Mouse (Mus musculus): ENCODE measurements at regions not wholly inside any gene's neighbourhood (a gene's known extent, or its start where the extent isn't known, plus 50 kb on each side); places are given as distances from the start of the nearest gene placed in this dataset.

DNA sequence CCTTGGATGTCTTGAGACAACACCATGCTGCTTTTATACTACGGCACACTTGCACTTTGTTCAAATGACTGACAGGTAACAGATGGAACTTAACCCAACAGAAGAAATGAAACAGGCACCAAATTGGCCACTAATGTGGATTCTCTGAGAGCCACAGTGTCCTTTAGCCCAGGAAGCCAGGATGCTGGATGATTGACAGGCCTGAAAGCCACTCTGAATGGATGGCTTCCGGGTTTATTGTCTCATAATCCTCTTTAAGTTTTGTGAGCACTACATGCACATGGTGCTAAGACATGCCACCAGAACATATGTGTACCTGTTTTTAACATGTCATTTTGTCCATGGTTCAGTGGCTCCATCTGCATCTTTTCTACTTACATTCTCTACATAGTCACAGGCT, 152.7 kb downstream of the Drd1 start:
- no peak for DNase-seq (ENCODE audit: low spot score)

DNA sequence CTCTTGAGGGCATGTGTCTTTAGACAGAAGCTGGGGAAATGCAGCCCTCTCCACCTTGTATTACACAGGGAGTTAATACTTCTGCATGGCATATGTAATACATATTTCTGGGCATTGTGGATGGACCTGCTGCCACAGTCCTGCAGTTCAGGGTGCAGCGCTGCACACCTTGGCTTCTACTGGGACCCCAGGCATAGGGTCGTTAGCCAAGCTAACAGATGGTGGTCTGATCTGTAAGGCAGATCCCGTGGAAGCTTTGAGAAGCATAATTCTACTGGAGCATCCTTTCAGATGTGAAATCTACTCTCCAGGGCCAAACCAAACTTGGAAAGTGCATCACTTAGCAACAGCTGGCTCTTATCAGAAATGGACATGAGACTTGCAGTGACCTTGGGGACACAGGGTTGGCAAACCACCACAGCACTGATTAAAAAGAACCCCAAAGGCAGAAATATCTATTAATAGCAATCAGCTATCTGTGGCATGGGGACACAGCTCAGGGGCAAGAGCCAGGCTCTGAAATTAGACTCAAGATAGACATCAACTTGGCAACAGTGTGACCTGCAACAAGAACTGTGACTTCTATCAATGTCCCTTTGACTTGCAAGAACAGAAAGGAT, 155.0 kb downstream of the Drd1 start:
- no peak for DNase-seq (ENCODE audit: low spot score)

DNA sequence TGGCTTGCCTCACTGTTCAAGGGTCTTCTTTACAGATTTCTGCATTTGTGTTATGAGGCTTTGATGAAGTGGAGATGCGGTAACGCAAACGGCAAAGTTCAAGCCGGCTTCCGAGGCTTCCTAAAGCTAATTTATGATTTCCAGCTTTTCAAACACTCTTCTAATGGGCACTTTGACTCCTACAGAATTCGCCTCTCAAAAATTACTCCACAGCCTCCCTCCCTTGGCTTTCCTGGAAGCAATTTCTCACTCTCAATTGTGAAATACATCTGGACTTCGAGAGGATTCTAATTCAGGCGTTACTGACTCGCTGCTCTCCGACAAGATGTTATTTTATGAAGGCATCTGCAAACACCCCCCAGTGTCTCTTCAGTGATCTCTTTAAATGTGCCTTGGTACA, 157.2 kb downstream of the Drd1 start:
- DNase-seq (ENCODE audit: low spot score) = no peak

DNA sequence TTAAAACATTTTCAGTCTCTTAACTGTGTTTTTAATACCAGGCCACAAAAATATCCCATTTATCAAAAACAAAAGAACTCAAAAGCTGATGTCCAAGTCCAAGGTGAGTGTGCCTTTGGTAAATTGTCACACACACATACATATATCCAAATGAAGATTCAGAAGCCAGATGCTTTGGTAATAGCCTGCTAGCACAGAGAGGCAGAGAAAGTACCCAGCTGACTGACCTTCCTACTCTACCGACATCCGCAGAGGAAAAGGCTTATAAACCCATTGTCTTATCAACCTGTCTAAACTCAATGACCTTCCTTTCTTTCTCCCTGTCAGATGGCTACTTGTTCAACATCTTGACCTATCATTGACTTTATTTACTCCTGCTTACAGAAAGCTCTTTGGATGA, 158.3 kb downstream of the Drd1 start:
- no peak for DNase-seq (ENCODE audit: low spot score)

DNA sequence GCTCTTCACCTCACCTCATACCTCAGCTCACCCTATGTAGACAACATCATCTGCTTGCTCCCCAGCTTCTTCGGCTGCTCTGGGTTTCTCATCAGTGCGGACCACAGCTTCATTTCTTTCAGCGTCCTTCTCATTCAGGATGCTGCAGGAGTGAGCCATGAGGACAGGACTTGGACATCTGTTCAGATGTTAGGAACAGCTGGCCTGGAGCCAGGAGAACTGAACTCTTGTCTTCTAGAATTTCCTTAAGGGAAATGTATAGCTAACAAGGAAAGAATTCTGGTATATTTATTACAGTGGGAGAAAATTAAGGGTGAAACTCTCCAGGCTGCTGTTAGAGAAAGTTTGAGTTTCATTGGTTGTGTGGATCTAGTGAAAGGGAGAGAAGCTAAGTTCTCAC, 167.1 kb downstream of the Drd1 start:
- DNase-seq (ENCODE audit: low spot score) = no peak

DNA sequence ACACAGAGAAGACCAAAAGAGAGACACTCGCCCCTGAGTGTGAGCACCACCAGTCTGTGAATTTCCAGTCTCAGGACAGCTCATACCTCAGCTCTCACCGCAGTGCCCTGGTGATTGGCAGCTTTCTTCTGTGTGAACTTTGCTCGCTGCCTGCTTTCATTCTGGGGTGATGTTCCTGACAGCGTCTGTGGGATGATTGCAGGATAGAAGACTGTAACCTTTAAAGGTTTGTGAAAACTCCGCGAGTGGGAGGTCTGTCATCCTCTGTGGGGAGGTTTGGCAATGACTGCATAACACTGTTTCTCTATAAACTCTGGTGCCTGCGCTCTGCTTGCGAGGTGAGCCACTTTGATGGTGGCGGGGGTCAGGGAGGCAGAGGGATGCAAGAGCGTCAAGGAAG, 169.7 kb downstream of the Drd1 start:
- DNase-seq (ENCODE audit: low spot score) = no peak

DNA sequence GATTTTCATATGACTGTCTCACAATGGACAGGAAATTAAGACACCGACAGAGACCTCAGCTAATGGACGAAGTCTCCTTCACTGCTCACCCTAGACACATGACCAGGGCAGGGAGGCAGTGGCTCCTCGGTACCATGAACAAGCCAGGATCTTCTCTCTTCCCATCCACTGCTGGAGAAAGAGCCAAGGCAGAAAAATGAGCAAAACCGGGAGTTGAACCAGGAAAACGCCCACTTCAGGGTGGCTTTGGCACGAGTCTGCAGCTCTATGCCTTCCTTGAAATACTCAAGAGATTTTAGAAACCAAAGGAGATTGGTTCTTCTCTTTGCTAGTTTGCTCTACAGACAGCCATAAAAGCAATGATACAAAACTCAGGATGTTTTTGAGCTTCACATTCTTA, 172.3 kb downstream of the Drd1 start:
- no peak for DNase-seq (ENCODE audit: low spot score)

DNA sequence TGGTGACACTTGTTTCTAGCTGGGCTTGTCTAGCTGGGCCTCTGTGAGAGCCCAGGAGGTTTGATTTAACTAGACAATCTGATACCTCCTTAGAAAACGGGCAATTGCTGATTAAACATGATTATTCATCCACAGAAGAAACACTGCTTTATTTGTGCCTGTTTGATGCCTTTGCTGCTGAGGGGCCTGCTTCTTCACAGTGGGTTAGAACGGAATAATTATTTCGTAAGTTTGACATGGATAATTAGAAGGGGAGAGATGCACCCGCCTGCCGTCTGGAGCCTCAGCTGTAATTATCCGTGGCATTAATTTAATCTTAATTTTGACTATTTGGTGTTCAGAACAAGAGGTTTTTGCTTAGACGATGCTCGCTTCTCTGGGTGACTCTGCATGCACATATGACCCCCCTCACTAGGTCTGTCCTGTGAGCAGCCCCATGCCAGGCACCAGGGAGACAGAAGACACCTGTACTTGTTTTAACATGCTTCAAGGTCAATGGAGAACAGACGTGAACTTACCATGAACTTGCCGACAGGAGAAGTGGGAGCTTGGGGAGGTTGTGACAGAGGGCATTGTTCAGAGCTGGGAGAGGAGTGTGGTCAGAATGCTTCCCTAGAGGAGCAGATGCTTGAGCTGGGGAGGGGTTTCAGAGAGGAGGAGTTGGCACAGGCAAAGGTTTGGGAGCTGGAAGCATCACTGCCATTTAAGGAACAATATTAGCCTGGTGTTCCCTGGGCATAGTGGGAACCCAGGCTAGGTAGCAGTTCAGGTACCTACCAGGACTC, 174.8 kb downstream of the Drd1 start:
- peak; percentile 20 for DNase-seq (ENCODE audit: low spot score)

DNA sequence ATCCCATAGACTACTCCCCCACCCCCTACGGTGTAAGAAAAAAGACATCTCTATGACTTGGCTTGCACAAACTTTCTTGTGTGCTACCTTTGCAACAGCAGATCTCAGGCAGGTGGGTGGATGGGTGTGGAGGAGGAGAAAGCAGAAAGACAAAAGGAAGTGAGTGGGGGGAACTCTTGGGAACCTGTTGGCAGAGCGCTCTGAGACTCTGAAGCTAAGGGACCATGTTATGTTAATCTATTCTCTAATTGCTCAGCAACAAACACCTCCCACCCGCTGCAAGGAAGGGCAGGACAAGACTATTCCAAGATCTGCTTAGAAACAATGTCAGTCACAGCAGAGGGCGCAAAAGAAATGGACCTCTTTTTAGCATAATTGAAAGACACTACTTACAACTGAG, 180.0 kb downstream of the Drd1 start:
- no peak for DNase-seq (ENCODE audit: low spot score)

DNA sequence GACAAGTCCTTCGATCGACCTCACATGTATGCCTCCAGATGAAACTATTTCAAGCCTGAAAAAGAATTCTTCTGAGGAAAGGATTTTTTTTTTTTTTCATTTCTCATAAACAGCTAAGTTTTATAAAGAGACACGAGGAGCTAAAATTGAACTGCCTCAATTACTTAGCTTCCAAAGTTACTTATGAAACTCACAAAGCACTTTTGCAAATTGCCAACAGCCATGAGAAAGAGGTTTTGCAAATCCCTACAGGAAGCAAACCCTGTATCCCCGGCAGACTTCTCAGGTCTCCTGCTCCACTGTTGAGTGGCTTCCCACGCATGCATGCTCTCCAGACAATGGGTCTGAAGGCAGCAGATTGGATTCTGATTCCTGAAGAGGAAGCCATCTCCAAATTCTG, 190.2 kb downstream of the Drd1 start:
- DNase-seq (ENCODE audit: low spot score) = no peak

DNA sequence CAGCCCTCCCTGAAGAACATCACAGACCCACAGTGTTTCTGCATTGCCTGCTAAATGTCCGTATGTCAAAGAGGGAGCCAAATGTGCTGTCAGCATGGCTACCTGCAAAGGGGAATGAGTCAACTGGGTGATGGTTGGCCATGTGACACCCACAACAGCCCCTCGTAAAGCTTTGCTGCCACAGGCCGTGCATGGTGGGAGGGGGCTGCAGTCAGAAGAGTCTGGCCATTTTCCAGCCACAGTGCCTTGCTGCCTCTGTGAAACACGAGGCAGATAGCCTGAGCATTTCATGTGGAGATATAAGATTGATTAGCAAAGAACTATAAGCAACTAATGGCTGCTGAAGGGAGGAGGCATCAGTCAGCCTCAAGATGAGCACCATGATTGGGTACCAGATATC, 193.2 kb downstream of the Drd1 start:
- no peak for DNase-seq (ENCODE audit: low spot score)

DNA sequence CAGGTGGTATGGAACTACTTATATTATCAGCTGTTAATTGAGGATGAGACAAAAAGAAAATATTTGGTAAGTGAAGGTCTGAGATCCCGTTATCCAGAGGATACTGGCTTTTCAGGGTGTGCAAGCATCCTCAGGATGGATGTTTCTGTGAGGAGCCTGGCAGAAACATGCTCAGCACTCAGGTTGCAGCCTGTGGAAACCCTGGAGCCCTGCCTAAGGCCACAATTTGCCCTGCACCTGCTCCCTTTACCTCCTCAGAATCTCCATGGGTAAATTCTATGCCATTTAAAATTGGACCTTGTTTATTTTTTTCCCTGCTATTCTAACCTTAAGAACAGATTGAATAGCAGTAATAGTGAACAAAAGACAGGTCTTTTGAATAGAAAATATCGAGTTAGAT, 201.3 kb downstream of the Drd1 start:
- DNase-seq (ENCODE audit: low spot score) = no peak

DNA sequence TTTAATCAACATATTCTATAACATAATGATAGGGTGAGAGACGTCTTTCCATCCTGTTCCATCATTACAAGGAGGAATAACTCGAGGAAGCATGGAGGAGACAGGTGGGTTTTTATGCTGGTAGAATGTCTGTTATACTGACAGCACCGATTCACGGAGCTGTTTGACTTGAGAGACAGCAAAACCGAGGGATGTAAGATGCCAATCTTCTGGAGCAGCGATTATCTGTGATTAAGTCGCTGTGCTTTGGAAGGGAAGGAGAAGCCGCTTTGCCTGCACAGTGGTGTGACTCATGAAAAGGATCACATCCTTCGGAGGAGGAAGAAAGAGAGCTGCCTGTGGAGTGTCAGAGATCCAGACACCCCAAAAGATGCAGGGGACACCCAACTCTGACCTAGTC, 205.4 kb downstream of the Drd1 start:
- DNase-seq (ENCODE audit: low spot score) = no peak

DNA sequence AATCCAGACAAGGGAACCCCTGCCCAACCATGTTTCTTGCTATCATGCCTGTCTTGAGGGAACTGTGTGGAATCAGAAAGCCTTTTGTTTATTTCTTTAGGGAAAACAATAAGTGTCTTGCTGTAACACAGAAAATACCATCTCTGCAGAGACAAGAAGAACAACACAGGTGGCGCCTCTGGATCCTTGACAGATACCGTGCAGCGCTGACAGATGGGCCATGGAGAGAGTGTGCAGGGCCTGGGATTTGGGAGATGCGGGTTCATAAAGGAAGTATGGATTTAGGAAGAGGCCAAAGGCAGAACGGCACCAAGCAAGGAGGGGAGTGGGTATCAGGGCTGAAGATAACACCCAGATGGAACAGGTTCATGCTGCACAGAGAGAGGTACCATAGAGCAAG, 209.3 kb downstream of the Drd1 start:
- no peak for DNase-seq (ENCODE audit: low spot score)

DNA sequence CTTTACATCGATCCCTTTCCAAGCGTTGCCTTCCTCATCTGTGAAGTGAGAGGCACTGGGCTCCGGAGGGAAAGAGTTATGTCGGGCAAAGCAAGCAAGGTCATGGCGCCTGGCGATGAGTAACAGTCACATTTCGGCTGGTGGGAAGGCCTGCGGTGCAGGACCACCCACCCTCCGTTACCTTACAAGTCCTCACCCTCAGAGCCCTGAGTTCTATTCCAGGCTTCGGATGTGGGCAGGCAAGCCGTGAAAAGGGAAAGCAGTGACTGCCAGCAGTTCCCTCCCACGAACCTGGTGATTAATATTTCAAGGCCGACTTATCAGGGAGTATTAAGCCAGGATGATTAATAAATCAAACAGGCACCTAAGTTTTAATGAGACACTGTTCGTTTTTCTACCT, 209.7 kb downstream of the Drd1 start:
- DNase-seq (ENCODE audit: low spot score) = no peak

DNA sequence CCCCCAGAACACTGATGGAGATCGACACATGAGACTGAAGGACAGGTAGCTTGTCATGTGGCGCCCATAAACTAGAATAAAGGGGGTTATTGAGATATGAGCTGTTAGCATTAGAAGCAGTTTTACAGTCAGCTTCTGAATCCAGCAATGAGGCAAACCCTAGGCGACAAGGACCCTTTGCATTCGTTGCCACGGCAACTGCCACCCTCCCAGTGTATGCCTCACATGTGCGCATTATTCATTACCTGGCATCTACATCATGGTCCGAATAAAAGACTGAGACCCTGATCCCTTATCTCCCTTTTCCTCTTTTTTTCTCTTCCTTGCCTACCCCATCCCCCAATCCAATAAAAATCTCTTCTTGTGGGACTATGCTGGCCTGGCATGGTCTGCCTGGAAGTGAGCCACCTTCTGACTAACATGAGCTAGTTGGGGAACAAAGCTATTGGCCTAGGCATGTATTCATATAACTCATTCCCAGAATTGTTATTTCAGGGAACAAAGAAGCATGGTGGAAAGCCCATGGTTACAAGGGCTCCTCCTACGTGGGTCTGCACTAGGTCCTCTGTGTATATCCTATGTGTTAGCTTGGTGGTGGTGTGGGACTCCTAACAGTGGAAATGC, 229.4 kb downstream of the Drd1 start:
- no peak for DNase-seq (ENCODE audit: low spot score)

DNA sequence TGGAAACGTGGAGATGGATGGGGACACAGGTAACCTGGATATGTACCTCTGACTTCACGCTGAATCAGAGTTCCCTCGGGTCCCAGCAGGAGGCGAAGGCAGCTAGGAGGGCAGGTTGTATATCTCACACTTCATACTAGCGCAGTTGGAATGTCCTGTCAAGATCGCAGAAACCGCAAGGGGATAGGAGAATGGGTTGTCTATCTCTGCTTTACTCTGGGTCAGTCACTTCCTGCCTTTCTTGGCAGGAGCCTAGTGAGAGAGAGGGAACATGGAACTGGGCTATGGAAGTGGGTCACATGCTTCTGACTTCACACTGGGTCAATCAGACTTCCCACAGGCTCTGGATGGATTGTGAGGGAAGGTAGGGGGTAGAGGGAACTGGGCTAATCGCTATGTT, 233.4 kb downstream of the Drd1 start:
- no peak for DNase-seq (ENCODE audit: low spot score)

DNA sequence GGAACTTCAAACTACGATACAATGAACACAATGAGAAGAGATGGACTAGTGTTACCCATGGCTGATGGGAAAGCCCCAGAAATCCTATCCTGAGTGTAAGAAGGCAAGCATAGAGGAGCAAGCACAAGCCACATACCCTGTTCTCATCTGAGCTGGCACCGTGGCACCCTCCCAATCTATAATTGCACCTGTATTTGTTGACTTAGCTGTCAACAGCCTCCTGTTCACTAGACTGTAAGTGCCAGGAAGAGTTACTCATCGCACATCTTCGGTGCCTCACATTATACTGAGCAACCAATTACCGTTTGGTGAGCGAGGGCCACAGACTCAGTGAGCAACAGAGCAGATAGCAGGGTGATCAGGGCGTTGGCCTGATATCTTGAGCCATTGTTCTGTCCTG, 239.9 kb downstream of the Drd1 start:
- DNase-seq (ENCODE audit: low spot score) = no peak

DNA sequence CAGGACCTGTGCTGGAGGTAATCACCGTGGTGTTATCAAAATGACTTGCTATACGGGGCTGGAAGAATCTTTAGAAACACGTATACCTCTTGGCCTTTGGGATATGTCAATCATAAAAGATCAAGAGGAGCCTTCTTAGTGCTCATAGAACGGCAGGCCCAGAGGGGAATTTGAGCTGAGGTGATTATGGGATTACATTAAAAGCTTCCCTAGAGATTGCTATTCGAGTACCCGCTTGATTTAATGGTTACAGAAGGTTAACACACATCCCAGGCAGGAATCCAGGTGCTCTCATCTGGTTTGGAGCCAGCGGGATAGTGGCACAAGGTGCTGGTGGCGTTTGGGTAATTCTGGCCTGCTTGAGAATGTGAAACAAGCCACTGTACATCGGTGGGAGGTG, 241.4 kb downstream of the Drd1 start:
- no peak for DNase-seq (ENCODE audit: low spot score)

DNA sequence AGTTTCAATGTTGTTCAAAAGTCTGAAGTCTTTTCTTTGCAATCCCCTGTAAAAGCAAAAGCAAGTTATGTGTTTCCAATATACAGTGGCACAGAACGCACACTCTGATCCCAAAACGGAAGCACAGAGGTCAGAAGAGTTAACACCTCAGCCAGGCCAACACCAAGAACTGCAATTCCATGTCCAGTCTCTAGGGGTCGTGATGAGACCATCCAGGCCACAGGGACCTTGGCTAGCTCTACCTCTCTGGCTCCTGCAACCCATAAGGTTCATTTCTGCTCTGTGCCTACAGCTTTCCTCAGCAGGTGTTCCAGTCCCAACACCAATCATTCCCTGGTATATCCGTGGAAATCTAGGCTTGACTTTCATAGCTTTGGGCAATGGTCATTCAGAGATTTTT, 243.6 kb downstream of the Drd1 start:
- peak; percentile 72 for DNase-seq (ENCODE audit: low spot score)

DNA sequence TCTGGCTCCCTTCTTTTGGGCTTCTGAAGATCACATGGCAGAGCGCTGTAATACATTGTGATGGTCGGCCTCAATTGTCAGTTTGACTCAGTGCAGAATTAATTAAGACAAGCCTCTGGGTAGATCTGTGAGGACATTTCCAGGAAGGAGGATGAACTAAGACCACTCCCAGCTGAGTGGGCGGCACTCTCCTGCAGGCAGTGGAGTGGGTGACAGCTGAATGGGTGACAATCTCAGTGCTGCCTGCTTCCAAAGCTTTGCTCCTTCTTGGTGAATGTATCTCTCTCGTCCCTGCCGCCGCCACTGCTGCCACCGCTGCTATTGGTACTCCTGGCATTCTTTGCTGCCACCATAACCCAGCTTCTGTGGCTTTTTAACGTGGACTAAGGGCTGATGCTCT, 244.4 kb downstream of the Drd1 start:
- peak; percentile 19 for DNase-seq (ENCODE audit: low spot score)

DNA sequence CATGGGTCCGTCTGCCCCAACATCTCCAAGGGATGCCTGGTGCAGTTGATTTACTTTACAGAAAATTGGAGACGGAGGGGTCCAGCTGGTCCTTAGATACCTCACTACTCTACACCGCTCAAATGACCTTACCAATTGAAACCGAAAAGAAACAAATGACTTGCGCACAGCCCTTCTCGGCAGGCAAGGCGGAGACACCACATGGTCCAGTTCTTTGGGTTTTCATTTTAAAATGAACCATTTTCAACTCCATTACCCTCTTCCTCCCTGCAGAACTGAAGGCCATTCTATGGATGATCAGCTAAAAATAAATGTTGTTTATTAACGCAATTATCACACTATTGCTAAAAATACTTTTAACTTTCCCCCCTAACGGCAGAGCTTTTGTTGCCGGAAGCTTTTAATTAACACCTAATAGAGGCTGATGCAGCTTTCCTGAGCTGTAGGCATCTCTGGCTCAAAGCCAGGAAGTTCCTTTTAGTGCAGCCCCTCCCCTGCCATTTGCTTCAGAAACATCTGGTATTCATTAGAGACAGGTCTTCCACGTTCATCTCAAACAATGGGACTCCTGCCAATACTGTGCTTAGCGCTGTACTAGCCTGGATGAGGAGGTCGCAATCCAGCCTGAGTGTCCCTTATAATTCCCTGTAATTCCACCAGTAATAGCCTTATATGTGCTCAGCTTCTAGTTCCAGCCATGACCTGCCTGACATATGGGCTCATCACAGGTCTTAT, 247.5 kb downstream of the Drd1 start:
- peak; percentile 30 for DNase-seq (ENCODE audit: low spot score)

DNA sequence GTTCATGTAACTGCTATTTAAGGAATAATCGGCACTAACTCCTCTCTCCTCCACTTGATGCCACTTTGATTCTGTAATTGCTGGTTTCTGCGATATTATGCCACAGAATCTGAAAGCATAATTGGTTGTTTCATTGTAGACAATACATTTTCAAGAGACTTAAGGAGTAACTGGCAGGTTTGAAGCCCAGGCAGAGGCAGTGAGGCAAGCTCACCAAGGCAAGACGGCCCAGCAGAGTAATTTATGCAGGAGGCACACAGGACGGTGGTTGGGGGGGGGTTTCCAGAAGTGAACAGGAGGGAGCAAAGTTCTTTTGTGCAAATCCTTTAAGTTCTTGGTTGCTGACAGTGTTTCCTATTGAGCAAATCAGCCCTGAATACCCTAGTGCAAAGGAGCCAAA, 249.6 kb downstream of the Drd1 start:
- no peak for DNase-seq (ENCODE audit: low spot score)

All from retina, embryonic 14.5 days (tissue).